Mouse (Mus musculus): ENCODE measurements around the gene Vmn2r45. TPM values are rescaled to one million over a fixed set of nuclear protein-coding genes. Genes with fewer than 3 reads are reported as not detected.
"Not testable (repeated sequence)": the region's sequence is repeated elsewhere in the genome, so short reads cannot be mapped to it uniquely, and the experiment has no call there.

Gene Vmn2r45
- polyA plus RNA-seq (2012; rRNA removed), result not detected in 2 replicates

DNA sequence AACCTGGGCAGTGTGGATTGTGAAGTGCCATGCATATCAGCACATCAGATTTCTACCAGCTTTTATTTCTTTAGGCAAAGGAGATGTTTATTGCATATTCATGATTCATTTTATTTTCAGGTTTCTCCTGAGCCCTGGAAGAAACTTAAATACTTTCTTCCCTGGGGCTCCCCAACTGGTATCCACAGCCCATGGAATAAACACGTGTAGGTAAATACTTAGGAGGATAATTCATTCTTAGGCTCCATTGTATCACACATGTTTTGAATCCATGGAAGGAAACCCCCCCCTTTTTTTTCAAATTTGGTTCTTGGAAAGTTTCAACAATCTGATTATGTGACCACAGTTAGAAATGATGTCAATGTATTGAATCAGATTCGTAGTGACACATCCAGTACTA is at the start of gene Vmn2r45:
TSS of gene Vmn2r45 (minus strand) at position 101 of the 400 bp plus-strand sequence.
- not testable (repeated sequence) for H3K27me3 ChIP-seq (ENCODE audit: control insufficient read depth, insufficient read depth, low read length); H3K27ac ChIP-seq (ENCODE audit: insufficient read depth, low read depth, low read length); H3K36me3 ChIP-seq (ENCODE audit: control insufficient read depth, insufficient read depth, low read length); H3K4me1 ChIP-seq (ENCODE audit: control insufficient read depth, insufficient read depth, insufficient read length, low read length); H3K4me3 ChIP-seq (ENCODE audit: low read depth, low read length)
- 45% methylated on average over 2 of the region's 2 CpGs for WGBS

Other genes starting within 250 kb of the Vmn2r45 start
- not detected in 2 replicates for gene Vmn2r43, start 228.5 kb downstream of the Vmn2r45 start, polyA plus RNA-seq (2012; rRNA removed)
- gene Vmn2r44, start 105.7 kb downstream of the Vmn2r45 start, polyA plus RNA-seq (2012; rRNA removed), result not detected in 2 replicates

Measured in small intestine, adult 2 months (tissue).